In the genomic region with DNA sequence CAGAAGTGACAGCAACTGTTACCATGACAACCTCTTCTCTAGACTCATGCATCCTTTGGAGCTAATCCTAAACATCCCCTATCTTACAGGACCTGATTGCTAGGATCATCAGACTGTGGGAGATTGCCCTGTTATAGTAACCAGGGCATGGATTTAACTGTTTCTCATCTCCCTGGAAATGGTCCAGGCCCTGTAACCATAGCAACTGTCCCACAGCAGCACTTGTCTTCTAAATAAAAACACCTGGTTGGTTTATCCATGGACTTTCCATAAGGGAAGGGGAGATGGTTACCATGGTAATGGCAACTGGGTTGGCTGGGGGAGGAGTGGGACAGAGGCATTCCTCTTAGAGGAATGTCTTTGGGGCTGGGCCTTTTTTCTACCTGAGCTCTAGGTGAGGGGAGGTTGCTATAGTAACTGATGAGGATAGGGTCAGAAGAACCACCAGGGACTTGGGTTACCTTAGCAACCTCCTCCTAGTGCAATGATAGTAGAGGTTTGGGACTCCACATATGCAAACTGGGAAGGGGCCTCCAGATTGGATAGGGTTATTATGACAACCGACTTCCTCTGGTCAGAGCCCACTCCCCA, we compare ENCODE assay signal across 8 mouse cellular contexts. TPM values are rescaled to one million over a fixed set of nuclear protein-coding genes. Genes with fewer than 3 reads are reported as not detected.
A peak's percentile ranks its signal among the peaks of the same experiment; 100 is the strongest.
DNase-seq lines count a peak whose midpoint lies in the region; ATAC-seq and TF ChIP-seq lines count a peak whose summit lies in the region.

A gene (plus strand): TSS at position 539 of the 591 bp plus-strand sequence.

- H3K4me3 ChIP-seq in gastrocnemius, adult 2 months = peak within 1 kb of the TSS; percentile 100
- H3K4me3 ChIP-seq in G1E (ENCODE audit: low read depth, low read length) = peak within 1 kb of the TSS; percentile 80
- peak within 1 kb of the TSS; percentile 98 for H3K4me3 ChIP-seq in layer of hippocampus, adult 2 months
- peak within 1 kb of the TSS; percentile 98 for H3K4me3 ChIP-seq in midbrain, embryonic 10.5 days

- 0% methylated on average over 1 of the region's 1 CpGs for WGBS in midbrain, embryonic 10.5 days

- H3K27me3 ChIP-seq in G1E (ENCODE audit: insufficient read depth, low read length) = no peaks in the 10 kb centered on the region
- peaks cover 40% of the 10 kb centered on the region for H3K27me3 ChIP-seq in midbrain, embryonic 10.5 days (ENCODE audit: low read depth, poor library complexity, severe bottlenecking)

- peaks cover 10% of the 10 kb centered on the region for H3K9me3 ChIP-seq in G1E (replicated peaks)
- H3K9me3 ChIP-seq in midbrain, embryonic 10.5 days (replicated peaks) = no peaks in the 10 kb centered on the region

- intact Hi-C loops in gastrocnemius, adult 2 months (cut with DNase I) = no loop called here

- H3K4me1 ChIP-seq in G1E (ENCODE audit: insufficient read depth, low read depth, low read length) = peaks cover 57% of the 10 kb centered on the region
- peaks cover 74% of the 10 kb centered on the region for H3K4me1 ChIP-seq in midbrain, embryonic 10.5 days

- no peak for ATAC-seq in G1E (ENCODE audit: extremely low read depth, insufficient number of reproducible peaks, low FRiP score, poor library complexity, severe bottlenecking)

- no peak for TF ChIP-seq CTCF in gastrocnemius, adult 2 months (IDR thresholded peaks at IDR 0.05)
- TF ChIP-seq CTCF in G1E (IDR thresholded peaks at IDR 0.05; ENCODE audit: low read depth, low read length) = no peak
- TF ChIP-seq CTCF in layer of hippocampus, adult 2 months (conservative IDR thresholded peaks at IDR 0.05) = no peak

- H3K36me3 ChIP-seq in G1E (replicated peaks) = peaks cover 73% of the 10 kb centered on the region
- H3K36me3 ChIP-seq in midbrain, embryonic 10.5 days = peaks cover 32% of the 10 kb centered on the region

- peak within 1 kb of the TSS; percentile 98 for H3K27ac ChIP-seq in gastrocnemius, adult 2 months
- peak within 1 kb of the TSS; percentile 100 for H3K27ac ChIP-seq in layer of hippocampus, adult 2 months
- H3K27ac ChIP-seq in midbrain, embryonic 10.5 days (replicated peaks) = peak within 1 kb of the TSS; percentile 100

- no peak for DNase-seq in gastrocnemius, adult 2 months
- DNase-seq in gastrocnemius, adult 18-20 months (ENCODE audit: low spot score) = no peak
- DNase-seq in G1E (ENCODE audit: low spot score) = no peak
- DNase-seq in embryo, embryonic 10.5 days (ENCODE audit: low spot score) = peak; percentile 76
- no peak for DNase-seq in heart, adult 8-10 months (ENCODE audit: low spot score)
- peak in 1 of 2 experiments; percentile 8 for DNase-seq in layer of hippocampus, adult 2 months (ENCODE audit: low spot score in 2 of 2)
- peak; percentile 57 for DNase-seq in midbrain, embryonic 10.5 days (ENCODE audit: low spot score)
- peak; percentile 21 for DNase-seq in yolk sac, embryonic 10.5 days (ENCODE audit: low spot score)

RNA-seq across cellular contexts. Expression of the gene that starts here (rescaled TPM):
- 10 to 100 TPM; 16.2 to 16.6 TPM for total RNA-seq in gastrocnemius, adult 2 months (2021)
- 10 to 100 TPM in 1 of 2 experiments, 1 to 10 TPM in 1; 9.8 to 13.6 TPM for total RNA-seq in gastrocnemius, adult 18-20 months (2021)
- total RNA-seq in G1E (2014; fragmentation: Nextera tagmentation) = 40.3 and 67.7 TPM in 2 replicates
- 33.8 and 38.9 TPM in 2 replicates for total RNA-seq in G1E (2017)
- 62.4 and 64.4 TPM in 2 replicates for polyA plus RNA-seq in G1E (2012)
- total RNA-seq in heart, adult 8-10 months (2022) = 10 to 100 TPM; 47.9 to 61.2 (median 49.1) TPM
- total RNA-seq in layer of hippocampus, adult 2 months (2021) = 100 to 1,000 TPM; 286 to 314 TPM
- 108 and 137 TPM in 2 replicates for polyA plus RNA-seq in midbrain, embryonic 10.5 days (2016; fragmentation: Nextera tagmentation; extraction: Ambion mirVana)

Comparison
In these comparisons a context has a peak if more than half of its experiments do, and no peak if none do; other contexts are left out.
1. RNA of the gene that starts here (total RNA-seq): 286 to 314 TPM in layer of hippocampus, adult 2 months; 47.9 to 61.2 TPM in heart, adult 8-10 months, 33.8 to 67.7 TPM in G1E, 16.2 to 16.6 TPM in gastrocnemius, adult 2 months and 9.8 to 13.6 TPM in gastrocnemius, adult 18-20 months; every median in the first group is over 4 times any median in the second.
2. DNase-seq: peak in embryo, embryonic 10.5 days (single experiment), midbrain, embryonic 10.5 days (single experiment) and yolk sac, embryonic 10.5 days (single experiment); none in gastrocnemius, adult 2 months (single experiment), gastrocnemius, adult 18-20 months (single experiment), G1E (single experiment) and heart, adult 8-10 months (single experiment).
3. Peak in every context shown above with its lines, with median percentiles within 50 percentile points of each other: H3K27ac ChIP-seq and H3K4me3 ChIP-seq.